Mouse (Mus musculus) liver, embryonic 13.5 days (tissue): ENCODE data around the gene Ift81. TPM values are rescaled to one million over a fixed set of nuclear protein-coding genes. Genes with fewer than 3 reads are reported as not detected.
A peak's percentile ranks its signal among the peaks of the same experiment; 100 is the strongest.

Source experiments
- ATAC-seq: fragments of 200-750 bp; cut with Nextera tagmentation; 2 replicates; pipeline ENCODE4 v1.8.0; 2017; ENCODE audit warnings: low read depth, mild to moderate bottlenecking, moderate number of reproducible peaks, moderate library complexity
- DNase-seq: peaks from one replicate; pipeline ENCODE4 v3.0.0; 2022
- H3K27ac ChIP-seq: fragments of 300-500 bp; sonication (generic); 2 replicates; pipeline ENCODE4 v1.5.1; 2015; ENCODE audit warnings: moderate library complexity, mild to moderate bottlenecking, inconsistent platforms
- H3K27me3 ChIP-seq: fragments of 300-500 bp; sonication (generic); 2 replicates; pipeline ENCODE4 v1.6.1; 2015; ENCODE audit warnings: mild to moderate bottlenecking, inconsistent platforms
- H3K36me3 ChIP-seq: fragments of 300-500 bp; sonication (generic); 2 replicates; pipeline ENCODE4 v1.6.1; 2015; ENCODE audit warnings: mild to moderate bottlenecking, inconsistent platforms
- H3K4me1 ChIP-seq: fragments of 300-500 bp; sonication (generic); replicated peaks from 2 replicates; pipeline ENCODE4 v1.6.1; 2015; ENCODE audit warnings: inconsistent platforms
- H3K4me2 ChIP-seq: fragments of 300-500 bp; sonication (generic); 2 replicates; pipeline ENCODE4 v1.6.1; 2015; ENCODE audit warnings: inconsistent platforms, mild to moderate bottlenecking, moderate library complexity
- H3K4me3 ChIP-seq: fragments of 300-500 bp; sonication (generic); replicated peaks from 2 replicates; pipeline ENCODE4 v1.5.1; 2015; ENCODE audit warnings: mild to moderate bottlenecking, inconsistent platforms
- H3K9ac ChIP-seq: fragments of 300-500 bp; sonication (generic); 2 replicates; pipeline ENCODE4 v1.6.1; 2015; ENCODE audit warnings: mild to moderate bottlenecking, inconsistent platforms
- H3K9me3 ChIP-seq: fragments of 300-500 bp; sonication (generic); replicated peaks from 2 replicates; pipeline ENCODE4 v1.6.1; 2016; ENCODE audit warnings: inconsistent platforms
- WGBS: fragments of 180-500 bp; shearing (Covaris S2); methylation state at CpG from one replicate; pipeline ENCODE4 v1.1.7; 2015; ENCODE audit not compliant: insufficient replicate concordance; 5-methylcytosine and 5-hydroxymethylcytosine counted together
- polyA plus RNA-seq: library from polyadenylated mRNA; unstranded; fragments of >200 nt; fragmentation: Nextera tagmentation; extraction: Ambion mirVana; gene quantifications from 2 replicates; pipeline ENCODE4 v1.2.1, GENCODE M21; 2015

Gene Ift81
- polyA plus RNA-seq, 1 experiment from 2014 or later, result 3.0 TPM

DNA sequence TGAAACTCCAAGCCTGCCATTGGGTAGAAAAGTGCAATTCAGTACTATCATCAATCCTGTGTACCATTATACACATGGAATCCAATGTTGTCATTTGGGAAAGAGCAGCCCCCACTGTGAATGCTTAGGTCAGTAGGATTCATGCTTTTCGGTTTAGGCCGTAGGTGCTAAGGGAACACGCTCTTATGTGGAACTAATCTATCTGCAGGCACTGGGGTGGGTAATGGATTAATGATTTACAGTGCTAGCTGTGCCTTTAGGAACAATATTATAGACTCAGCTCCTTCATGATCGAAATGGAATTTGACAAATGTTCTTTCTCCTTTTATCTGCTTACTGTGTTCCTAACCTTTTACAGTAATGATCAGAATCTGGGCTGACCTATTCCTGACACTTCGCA lies 30.2 kb downstream of the Ift81 start:
- no peak overlapping the region for H3K9ac ChIP-seq
- no peaks in the 10 kb centered on the region; the same call in 1 of the 2 replicates for H3K4me1 ChIP-seq
- no peak overlapping the region for H3K4me3 ChIP-seq
- 68% methylated on average over 5 of the region's 5 CpGs for WGBS
- ATAC-seq, result no peak
- no peaks in the 10 kb centered on the region for H3K9me3 ChIP-seq
- no peak for DNase-seq
- H3K36me3 ChIP-seq, result no peaks in the 10 kb centered on the region
- no peak overlapping the region for H3K4me2 ChIP-seq
- H3K27ac ChIP-seq, result no peak overlapping the region
- H3K27me3 ChIP-seq, result no peaks in the 10 kb centered on the region; the same call in 1 of the 2 replicates

DNA sequence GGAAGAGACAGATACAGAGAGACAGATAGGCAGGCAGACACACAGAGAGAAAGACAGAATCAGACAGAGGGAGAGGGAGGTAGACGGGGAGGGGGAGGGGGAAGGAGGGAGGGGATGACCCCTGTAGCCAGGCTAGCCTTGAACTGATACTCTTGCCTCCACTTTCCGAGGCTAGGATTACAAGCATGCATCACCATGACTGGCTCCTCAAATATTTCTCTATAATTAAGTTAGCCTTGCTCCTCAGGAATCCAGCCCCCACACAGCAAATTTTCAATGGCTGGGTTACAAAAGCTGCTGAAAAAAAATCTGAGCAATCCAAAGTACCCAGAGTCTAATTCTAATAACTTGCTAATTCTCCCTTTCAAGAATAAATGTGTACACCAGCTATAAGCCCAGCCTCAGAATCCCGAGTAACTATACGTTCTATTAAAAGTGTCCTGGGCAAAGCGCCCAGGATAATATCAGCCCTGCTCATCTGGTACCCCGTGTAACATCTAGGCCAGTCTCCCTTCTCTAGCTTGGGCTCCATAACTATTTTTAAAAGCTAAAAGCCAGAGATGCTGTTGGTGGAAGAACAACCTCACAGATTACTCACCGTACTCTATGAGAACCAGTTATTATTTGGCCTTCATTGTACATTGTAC lies 37.5 kb downstream of the Ift81 start:
- DNase-seq (no peak), ATAC-seq (no peak)
- Histone ChIP-seq H3K9ac (no peak overlapping the region), H3K4me3 (no peak overlapping the region), H3K27me3 (no peaks in the 10 kb centered on the region), H3K36me3 (no peaks in the 10 kb centered on the region), H3K4me2 (no peak overlapping the region), H3K4me1 (no peaks in the 10 kb centered on the region), H3K9me3 (no peaks in the 10 kb centered on the region), H3K27ac (no peak overlapping the region)
- 68% methylated on average over 7 of the region's 7 CpGs for WGBS

DNA sequence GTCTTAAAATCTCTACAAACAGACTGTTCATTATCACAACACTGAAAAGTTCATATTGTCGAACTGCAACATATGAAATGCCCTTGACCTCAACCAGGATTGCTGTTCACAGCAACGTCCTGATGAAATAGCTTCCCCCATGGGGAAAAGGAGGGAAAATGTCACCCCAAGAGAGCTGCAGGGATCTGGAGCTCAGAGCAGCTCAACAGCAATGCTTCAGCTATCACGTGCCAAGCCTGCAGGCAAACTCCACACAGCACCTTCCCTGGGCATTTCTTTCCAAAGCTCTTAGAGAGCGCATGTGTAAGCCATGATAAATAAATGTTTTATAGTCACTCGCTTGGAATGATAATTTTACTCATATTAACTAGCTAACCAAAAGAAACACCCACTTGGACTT lies 42.3 kb downstream of the Ift81 start:
- H3K4me3 ChIP-seq, result no peak overlapping the region
- no peak for ATAC-seq
- DNase-seq, result no peak
- no peaks in the 10 kb centered on the region for H3K4me1 ChIP-seq
- WGBS, result 60% methylated on average over 5 of the region's 5 CpGs
- no peaks in the 10 kb centered on the region for H3K27me3 ChIP-seq
- no peak overlapping the region for H3K27ac ChIP-seq
- H3K4me2 ChIP-seq, result no peak overlapping the region
- H3K9ac ChIP-seq, result no peak overlapping the region
- H3K36me3 ChIP-seq, result no peaks in the 10 kb centered on the region
- no peaks in the 10 kb centered on the region for H3K9me3 ChIP-seq

DNA sequence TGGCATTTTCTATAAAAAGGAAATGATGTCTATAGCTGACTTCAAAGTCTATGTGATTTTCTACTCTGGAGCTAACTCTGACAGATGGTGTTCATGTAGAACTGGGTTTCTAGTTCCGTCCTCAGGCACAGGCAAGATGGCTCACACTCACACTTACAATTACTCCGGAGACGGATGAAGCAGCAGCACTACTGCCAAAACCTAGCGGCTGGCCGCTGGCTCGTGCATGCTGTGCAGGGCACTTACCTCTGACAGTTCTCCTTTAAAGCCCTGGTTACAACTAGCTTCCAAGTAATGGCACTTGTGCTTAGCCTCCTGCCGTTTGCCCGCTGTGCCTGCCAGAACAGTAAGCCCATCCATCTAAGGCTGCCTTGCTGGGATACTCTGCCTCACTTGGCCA lies 47.7 kb downstream of the Ift81 start:
- Histone ChIP-seq H3K27ac (no peak overlapping the region), H3K4me1 (no peaks in the 10 kb centered on the region), H3K36me3 (no peaks in the 10 kb centered on the region), H3K9ac (no peak overlapping the region), H3K4me3 (no peak overlapping the region), H3K4me2 (no peak overlapping the region), H3K9me3 (no peaks in the 10 kb centered on the region), H3K27me3 (no peaks in the 10 kb centered on the region)
- WGBS, result 81% methylated on average over 8 of the region's 8 CpGs
- ATAC-seq (no peak), DNase-seq (no peak)

DNA sequence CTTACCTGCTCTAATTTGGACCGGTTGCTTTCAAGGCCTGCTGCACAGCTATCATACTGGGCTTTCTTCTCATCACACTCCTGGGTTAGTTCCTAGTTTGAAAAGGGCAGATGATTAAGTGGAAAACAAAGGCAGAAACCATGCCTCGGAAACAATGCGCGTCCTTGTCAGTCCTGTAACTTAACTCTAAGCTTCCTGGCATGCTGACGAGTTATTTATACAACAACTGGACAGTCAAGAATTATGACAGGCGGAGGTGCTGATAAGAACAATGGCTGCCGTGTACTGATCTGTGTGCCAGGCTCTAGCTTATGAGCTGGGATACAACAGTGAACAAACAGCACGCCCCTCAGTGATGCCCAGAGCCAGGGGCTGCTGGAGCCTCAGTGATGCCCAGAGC lies 53.7 kb downstream of the Ift81 start:
- H3K4me2 ChIP-seq, result no peak overlapping the region
- H3K4me1 ChIP-seq, result peaks cover 7% of the 10 kb centered on the region; the same call in 1 of the 2 replicates
- no peak for ATAC-seq
- no peaks in the 10 kb centered on the region for H3K36me3 ChIP-seq
- WGBS, result 51% methylated on average over 8 of the region's 8 CpGs
- H3K9ac ChIP-seq, result no peak overlapping the region
- no peak overlapping the region for H3K4me3 ChIP-seq
- no peaks in the 10 kb centered on the region for H3K9me3 ChIP-seq
- DNase-seq, result no peak
- no peaks in the 10 kb centered on the region for H3K27me3 ChIP-seq
- H3K27ac ChIP-seq, result no peak overlapping the region

DNA sequence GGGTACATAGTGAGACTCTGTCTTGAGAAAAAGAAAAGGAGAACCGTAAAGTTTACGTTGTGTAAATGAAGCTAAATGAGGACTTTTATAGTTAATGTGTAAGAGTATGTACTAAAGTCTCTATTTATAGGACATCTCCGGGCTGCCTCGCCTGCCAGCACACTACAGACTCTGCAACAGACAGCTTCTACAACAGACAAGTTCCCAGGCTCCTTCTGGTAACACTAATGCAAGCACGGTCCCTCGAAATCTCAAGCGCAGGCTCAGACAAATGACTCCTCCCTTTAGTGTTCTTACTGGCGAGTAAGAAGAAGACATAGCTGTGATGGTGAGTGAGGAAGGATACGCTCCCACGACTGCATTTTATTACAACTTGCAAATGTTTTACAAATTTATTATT lies 56.2 kb downstream of the Ift81 start:
- DNase-seq, result no peak
- H3K4me3 ChIP-seq, result no peak overlapping the region
- H3K36me3 ChIP-seq, result no peaks in the 10 kb centered on the region
- ATAC-seq, result no peak
- no peak overlapping the region for H3K4me2 ChIP-seq
- H3K27me3 ChIP-seq, result no peaks in the 10 kb centered on the region
- H3K9ac ChIP-seq, result no peak overlapping the region
- no peak overlapping the region for H3K27ac ChIP-seq
- H3K4me1 ChIP-seq, result peaks cover 13% of the 10 kb centered on the region
- 82% methylated on average over 10 of the region's 10 CpGs for WGBS
- no peaks in the 10 kb centered on the region for H3K9me3 ChIP-seq

DNA sequence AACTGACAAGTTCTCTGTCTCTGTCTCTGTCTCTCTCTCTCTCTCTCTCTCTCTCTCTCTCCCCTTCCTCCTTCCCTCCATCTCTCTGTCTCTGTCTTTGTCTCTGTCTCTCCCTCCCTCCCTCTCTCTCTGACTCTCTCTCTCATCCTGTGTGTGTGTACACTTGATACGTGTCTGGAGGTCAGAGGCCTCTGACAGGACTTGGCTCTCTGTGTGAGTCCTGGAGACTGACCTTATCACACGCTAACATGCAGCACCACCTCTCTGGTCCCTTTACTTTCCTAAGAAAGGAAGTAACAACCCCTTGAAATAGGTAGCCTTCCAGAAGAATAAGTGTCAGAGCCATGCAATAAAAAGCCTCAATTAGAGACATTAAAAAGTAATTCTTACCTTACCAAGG lies 59.2 kb downstream of the Ift81 start:
- peak; percentile 96 for ATAC-seq

DNA sequence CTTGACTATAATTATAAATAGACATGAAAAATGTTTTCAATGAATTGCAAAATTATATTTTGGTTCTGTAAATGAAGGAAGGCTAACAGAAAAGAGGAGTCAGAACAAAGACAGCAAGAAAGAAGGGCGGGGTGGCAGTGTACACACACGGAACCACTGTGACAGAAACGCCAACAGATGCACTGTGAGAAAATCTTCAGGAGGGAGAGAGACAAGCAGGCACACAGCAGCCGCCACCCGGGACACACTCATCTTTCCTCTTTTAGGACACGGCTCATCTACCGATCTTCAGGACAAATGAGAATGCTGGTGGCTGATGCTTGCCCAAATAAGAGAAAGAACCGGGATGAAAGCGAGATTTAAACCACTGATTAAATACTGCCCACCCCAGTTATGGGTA lies 61.7 kb downstream of the Ift81 start:
- no peak overlapping the region for H3K4me2 ChIP-seq
- H3K4me1 ChIP-seq, result peaks cover 10% of the 10 kb centered on the region
- ATAC-seq, result no peak
- no peak overlapping the region for H3K9ac ChIP-seq
- no peak overlapping the region for H3K27ac ChIP-seq
- no peak for DNase-seq
- H3K9me3 ChIP-seq, result no peaks in the 10 kb centered on the region
- H3K4me3 ChIP-seq, result no peak overlapping the region
- no peaks in the 10 kb centered on the region for H3K36me3 ChIP-seq
- no peaks in the 10 kb centered on the region for H3K27me3 ChIP-seq
- 73% methylated on average over 9 of the region's 9 CpGs for WGBS

More for the DNA sequence above, 59.2 kb downstream of the Ift81 start:
- WGBS, result 9% methylated on average over 2 of the region's 2 CpGs
- peak; percentile 29 for DNase-seq
- no peaks in the 10 kb centered on the region for H3K36me3 ChIP-seq
- H3K4me2 ChIP-seq, result no peak overlapping the region
- H3K27ac ChIP-seq, result no peak overlapping the region
- H3K9me3 ChIP-seq, result no peaks in the 10 kb centered on the region
- H3K4me1 ChIP-seq, result peaks cover 13% of the 10 kb centered on the region
- H3K27me3 ChIP-seq, result no peaks in the 10 kb centered on the region
- H3K4me3 ChIP-seq, result no peak overlapping the region
- H3K9ac ChIP-seq, result no peak overlapping the region; the same call in 1 of the 2 replicates

DNA sequence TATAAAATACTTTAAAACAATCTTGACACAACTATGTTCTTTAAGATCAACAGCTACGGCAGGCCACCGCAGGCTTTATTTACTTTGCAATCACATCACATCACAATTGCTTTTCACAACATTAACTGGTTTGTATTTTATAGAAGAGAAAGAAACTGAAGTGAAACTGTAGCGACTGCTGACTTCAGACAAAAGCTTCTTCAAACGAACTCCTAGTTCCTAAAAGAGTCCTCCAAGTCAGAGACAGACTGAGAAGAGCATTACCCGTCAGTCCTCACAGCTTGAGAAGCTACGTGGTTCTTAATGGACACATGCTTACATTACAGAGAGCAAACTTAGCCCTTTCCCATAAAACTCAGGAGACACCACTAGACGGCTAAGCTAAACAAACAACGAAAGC lies 63.9 kb downstream of the Ift81 start:
- Histone ChIP-seq H3K4me1 (peaks cover 15% of the 10 kb centered on the region), H3K9me3 (no peaks in the 10 kb centered on the region), H3K4me2 (no peak overlapping the region), H3K27me3 (no peaks in the 10 kb centered on the region), H3K4me3 (no peak overlapping the region), H3K9ac (no peak overlapping the region), H3K27ac (no peak overlapping the region), H3K36me3 (no peaks in the 10 kb centered on the region)
- 59% methylated on average over 8 of the region's 8 CpGs for WGBS
- ATAC-seq, result no peak
- DNase-seq, result no peak

DNA sequence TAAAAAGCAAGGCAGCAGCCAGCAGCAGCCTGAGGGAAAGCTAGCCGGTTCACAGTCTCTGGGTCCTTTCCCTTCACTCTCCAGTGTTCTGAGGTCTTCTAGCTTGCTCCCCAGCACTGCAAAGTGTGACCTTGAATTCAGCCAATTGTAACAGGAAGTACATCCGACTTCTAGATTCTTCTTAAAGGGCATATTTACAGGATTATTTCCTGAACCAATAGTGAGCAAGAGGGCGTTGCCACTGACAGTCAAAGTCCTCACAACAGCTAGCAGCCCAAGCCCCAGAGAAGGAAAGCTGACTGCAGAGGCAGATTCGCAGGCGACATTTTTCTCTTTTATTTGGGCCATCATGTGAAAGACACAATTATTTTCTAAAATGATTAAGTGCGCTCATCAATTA lies 65.6 kb downstream of the Ift81 start:
- WGBS, result 53% methylated on average over 6 of the region's 6 CpGs
- Histone ChIP-seq H3K36me3 (no peaks in the 10 kb centered on the region), H3K9me3 (no peaks in the 10 kb centered on the region), H3K4me1 (peaks cover 9% of the 10 kb centered on the region), H3K27me3 (no peaks in the 10 kb centered on the region), H3K27ac (0 out of 2 replicates have a peak overlapping the region, but pooled peaks have one; percentile 21), H3K9ac (no peak overlapping the region), H3K4me3 (no peak overlapping the region), H3K4me2 (no peak overlapping the region)
- no peak for ATAC-seq
- no peak for DNase-seq

DNA sequence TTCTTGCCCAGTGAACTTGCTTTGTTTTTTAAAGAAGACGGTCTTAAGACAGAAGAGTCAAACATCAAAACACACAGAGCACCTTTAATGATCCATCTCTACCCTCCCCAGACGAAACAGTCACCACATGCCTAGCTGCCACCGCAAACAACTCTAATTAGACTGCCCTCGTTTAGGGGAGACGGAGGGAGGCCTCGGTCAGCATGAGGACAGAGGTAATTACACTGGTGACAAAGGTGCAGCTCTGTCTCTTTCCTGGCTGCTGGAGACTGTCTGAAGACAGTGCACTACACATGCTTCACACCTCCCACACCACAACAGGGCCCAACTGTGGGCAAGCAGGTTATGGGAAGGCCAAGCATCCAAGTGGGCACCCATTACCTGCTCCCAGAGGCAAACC lies 66.5 kb downstream of the Ift81 start:
- Histone ChIP-seq H3K4me1 (peaks cover 9% of the 10 kb centered on the region), H3K36me3 (no peaks in the 10 kb centered on the region), H3K9ac (no peak overlapping the region), H3K4me2 (no peak overlapping the region), H3K27me3 (no peaks in the 10 kb centered on the region), H3K27ac (no peak overlapping the region), H3K9me3 (no peaks in the 10 kb centered on the region), H3K4me3 (no peak overlapping the region)
- ATAC-seq (no peak), DNase-seq (no peak)
- WGBS, result 59% methylated on average over 6 of the region's 6 CpGs

DNA sequence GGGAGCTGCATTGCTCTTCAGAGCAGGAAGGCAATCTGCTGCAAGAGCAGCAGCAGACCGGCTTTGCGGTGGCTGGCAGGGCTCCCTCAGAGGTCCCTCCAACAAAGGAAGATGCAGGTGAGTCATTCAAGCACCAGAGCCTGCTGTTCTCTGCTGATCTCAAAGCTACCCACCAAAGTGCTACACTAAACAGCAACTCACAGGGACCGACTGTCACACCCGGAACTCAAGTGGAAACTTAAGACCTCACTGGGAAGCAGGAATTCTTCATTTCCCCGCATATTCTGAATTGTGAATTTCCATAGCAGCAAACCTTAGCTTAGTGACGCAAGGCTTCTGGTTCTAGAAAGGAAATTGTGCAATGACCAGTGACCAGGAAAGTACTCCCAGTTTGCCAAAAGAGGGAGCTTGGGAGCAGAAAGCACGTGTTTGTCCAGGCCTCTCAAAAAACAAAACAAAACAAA lies 67.0 kb downstream of the Ift81 start:
- H3K27ac ChIP-seq, result no peak overlapping the region
- 21% methylated on average over 7 of the region's 7 CpGs for WGBS
- no peaks in the 10 kb centered on the region for H3K36me3 ChIP-seq
- no peak for DNase-seq
- ATAC-seq, result no peak
- no peaks in the 10 kb centered on the region for H3K9me3 ChIP-seq
- no peaks in the 10 kb centered on the region for H3K27me3 ChIP-seq
- H3K4me2 ChIP-seq, result no peak overlapping the region
- peaks cover 9% of the 10 kb centered on the region for H3K4me1 ChIP-seq
- H3K9ac ChIP-seq, result no peak overlapping the region
- no peak overlapping the region for H3K4me3 ChIP-seq
